Mouse (Mus musculus): ENCODE measurements at regions not wholly inside any gene's neighbourhood (a gene's known extent, or its start where the extent isn't known, plus 50 kb on each side); places are given as distances from the start of the nearest gene placed in this dataset.

DNA sequence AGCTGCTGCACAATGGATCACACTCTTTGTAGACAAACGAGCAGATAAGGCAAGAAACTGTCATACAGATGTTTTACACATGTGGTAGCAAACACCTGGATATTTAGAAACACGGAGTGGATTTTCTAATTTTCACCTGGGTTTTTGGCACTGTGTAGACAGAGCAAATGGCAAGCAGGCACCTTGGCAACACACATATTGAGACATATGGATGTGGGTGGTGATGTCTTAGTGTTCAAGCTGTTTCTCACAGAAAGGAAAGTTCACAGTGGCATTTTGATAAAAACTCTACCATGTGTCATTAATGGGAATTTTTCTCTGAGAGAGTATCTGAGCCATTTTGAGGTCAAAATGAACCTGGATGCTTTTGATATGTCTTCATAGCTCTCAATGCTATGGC is 417.9 kb upstream of the Megf9 start:
- no peak for TF ChIP-seq CTCF (IDR thresholded peaks at IDR 0.05; ENCODE audit: low read depth)
- TF ChIP-seq EP300 (optimal IDR thresholded peaks at IDR 0.05): no peak
